Mouse (Mus musculus) midbrain, embryonic 12.5 days (tissue): ENCODE results near the gene Pmepa1. TPM values are rescaled to one million over a fixed set of nuclear protein-coding genes. Genes with fewer than 3 reads are reported as not detected.

Experiments used
- ATAC-seq: fragments of 200-750 bp; cut with Nextera tagmentation; 2 replicates; pipeline ENCODE4 v1.8.0; 2017; ENCODE audit warnings: low read depth, moderate TSS enrichment, moderate library complexity; ENCODE audit not compliant: low FRiP score
- H3K27ac ChIP-seq: fragments of 300-500 bp; sonication (generic); replicated peaks from 2 replicates; pipeline ENCODE4 v1.5.1; 2016; ENCODE audit warnings: mild to moderate bottlenecking
- H3K27me3 ChIP-seq: fragments of 300-500 bp; sonication (generic); 2 replicates; pipeline ENCODE4 v1.6.1; 2016; ENCODE audit warnings: mild to moderate bottlenecking
- H3K36me3 ChIP-seq: fragments of 300-500 bp; sonication (generic); 2 replicates; pipeline ENCODE4 v1.6.1; 2016
- H3K4me1 ChIP-seq: fragments of 300-500 bp; sonication (generic); 2 replicates; pipeline ENCODE4 v1.6.1; 2016
- H3K4me2 ChIP-seq: fragments of 300-500 bp; sonication (generic); replicated peaks from 2 replicates; pipeline ENCODE4 v1.6.1; 2016; ENCODE audit warnings: mild to moderate bottlenecking, moderate library complexity
- H3K4me3 ChIP-seq: fragments of 300-500 bp; sonication (generic); 2 replicates; pipeline ENCODE4 v1.5.1; 2016; ENCODE audit warnings: mild to moderate bottlenecking
- H3K9ac ChIP-seq: fragments of 300-500 bp; sonication (generic); replicated peaks from 2 replicates; pipeline ENCODE4 v1.6.1; 2016; ENCODE audit warnings: mild to moderate bottlenecking, moderate library complexity
- H3K9me3 ChIP-seq: fragments of 300-500 bp; sonication (generic); 2 replicates; pipeline ENCODE4 v1.6.1; 2016; ENCODE audit warnings: mild to moderate bottlenecking
- WGBS: fragments of 180-500 bp; shearing (Covaris S2); methylation state at CpG from one replicate; pipeline ENCODE4 v1.1.7; 2016; 5-methylcytosine and 5-hydroxymethylcytosine counted together
- polyA plus RNA-seq: library from polyadenylated mRNA; unstranded; fragments of >200 nt; fragmentation: Nextera tagmentation; extraction: Ambion mirVana; gene quantifications from 2 replicates; pipeline ENCODE4 v1.2.1, GENCODE M21; 2016

The Pmepa1 gene
- polyA plus RNA-seq, 1 experiment from 2014 or later: 4.6 TPM

DNA sequence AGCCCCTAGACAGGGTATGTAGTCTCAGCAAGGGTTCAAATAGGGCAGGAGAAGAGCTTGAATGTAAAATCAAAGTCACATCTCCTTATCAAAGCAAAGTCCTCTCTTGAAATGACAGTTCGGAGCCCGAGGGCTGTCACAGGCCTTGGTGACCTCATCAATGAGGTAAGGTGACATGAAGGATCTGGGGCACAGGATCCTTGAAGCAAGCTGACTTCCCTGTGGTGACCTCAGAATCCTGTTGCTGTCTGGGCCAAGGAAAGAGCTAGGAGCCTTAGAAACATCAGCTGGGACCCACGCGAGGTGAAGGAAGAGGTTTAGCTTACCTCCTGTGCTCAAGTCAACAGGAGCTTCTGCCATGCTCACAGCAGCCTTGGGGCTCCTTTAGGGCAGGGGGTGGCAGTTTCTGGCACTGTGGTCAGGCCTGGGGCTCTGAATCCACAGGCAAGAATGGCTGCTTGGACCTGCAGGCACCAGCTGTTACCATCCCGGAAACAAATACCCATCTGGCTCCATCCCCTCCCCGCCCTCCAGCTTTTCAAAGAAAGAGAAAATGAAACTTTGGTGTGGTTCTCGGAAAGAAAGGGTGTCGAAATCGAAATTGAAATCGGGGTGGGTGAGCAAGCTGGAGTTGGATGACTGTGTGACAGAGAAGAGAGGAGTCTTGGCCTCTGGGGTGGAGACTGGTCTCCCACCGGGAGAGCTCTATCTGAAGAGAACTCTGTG is 57.8 kb downstream of the Pmepa1 start, which contains the start of gene Zbp1:
TSS of gene Zbp1 (minus strand) at position 508 of the 726 bp plus-strand sequence.
- H3K9me3 ChIP-seq: no peaks in the 10 kb centered on the region
- WGBS: 69% methylated on average over 11 of the region's 11 CpGs
- no peaks in the 10 kb centered on the region for H3K36me3 ChIP-seq
- 0 out of 2 replicates have a peak, but pooled peaks cover 4% of the 10 kb centered on the region for H3K27me3 ChIP-seq
- H3K4me3 ChIP-seq: no peak within 1 kb of the TSS
- H3K4me2 ChIP-seq: no peak within 1 kb of the TSS
- no peak within 1 kb of the TSS for H3K9ac ChIP-seq
- ATAC-seq: no peak
- no peaks in the 10 kb centered on the region for H3K4me1 ChIP-seq
- H3K27ac ChIP-seq: no peak within 1 kb of the TSS

DNA sequence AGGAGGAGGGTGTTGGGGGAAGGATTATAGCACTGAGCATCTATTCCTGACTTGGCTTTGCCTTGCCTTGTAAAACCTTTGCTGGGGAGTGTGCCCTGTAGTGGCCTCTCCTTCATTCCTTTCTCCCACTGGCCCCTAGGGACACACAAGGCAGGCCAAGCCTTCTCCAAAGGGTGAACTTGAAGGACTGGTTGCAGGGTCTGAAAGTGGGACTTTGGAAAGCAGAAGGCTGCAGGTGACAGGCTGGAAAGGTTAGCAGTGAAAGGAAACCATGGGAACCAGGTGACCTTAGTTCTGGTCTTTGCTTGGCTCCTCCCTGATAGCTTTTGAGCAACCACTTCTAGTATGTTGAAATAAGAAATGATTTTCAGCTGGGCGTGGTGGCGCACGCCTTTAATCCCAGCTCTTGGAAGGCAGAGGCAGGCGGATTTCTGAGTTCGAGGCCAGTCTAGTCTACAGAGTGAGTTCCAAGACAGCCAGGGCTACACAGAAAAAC is 58.5 kb downstream of the Pmepa1 start:
- no peak overlapping the region for H3K27ac ChIP-seq
- H3K9ac ChIP-seq: no peak overlapping the region
- WGBS: 93% methylated on average over 5 of the region's 5 CpGs
- no peak overlapping the region for H3K4me2 ChIP-seq
- H3K4me1 ChIP-seq: no peaks in the 10 kb centered on the region
- 0 out of 2 replicates have a peak, but pooled peaks cover 4% of the 10 kb centered on the region for H3K27me3 ChIP-seq
- H3K36me3 ChIP-seq: no peaks in the 10 kb centered on the region
- ATAC-seq: no peak
- no peaks in the 10 kb centered on the region for H3K9me3 ChIP-seq
- H3K4me3 ChIP-seq: no peak overlapping the region

DNA sequence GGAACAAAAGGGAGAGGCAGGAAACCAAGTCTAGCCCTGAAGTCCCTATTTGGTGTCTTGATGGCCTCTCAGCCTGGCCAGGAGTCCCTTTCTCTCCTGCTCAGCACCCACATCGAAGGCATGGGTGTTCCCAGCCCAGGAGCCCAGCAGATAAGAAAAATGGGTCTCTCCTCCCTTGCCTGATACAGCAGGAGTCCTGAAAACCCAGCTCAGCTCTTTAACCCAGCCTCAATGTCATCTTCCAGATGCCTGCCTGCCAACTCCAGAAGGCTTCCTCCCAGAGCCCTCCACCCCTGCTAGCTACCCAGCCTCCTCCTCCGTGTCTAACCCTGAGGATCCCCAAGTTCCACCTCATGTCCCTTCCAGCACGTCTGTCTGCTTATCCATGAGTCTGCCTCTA is 59.1 kb downstream of the Pmepa1 start:
- no peaks in the 10 kb centered on the region for H3K36me3 ChIP-seq
- no peak for ATAC-seq
- no peaks in the 10 kb centered on the region for H3K4me1 ChIP-seq
- 79% methylated on average over 3 of the region's 3 CpGs for WGBS
- 0 out of 2 replicates have a peak, but pooled peaks cover 4% of the 10 kb centered on the region for H3K27me3 ChIP-seq
- no peak overlapping the region for H3K4me3 ChIP-seq
- no peak overlapping the region for H3K27ac ChIP-seq
- H3K4me2 ChIP-seq: no peak overlapping the region
- H3K9ac ChIP-seq: no peak overlapping the region
- no peaks in the 10 kb centered on the region for H3K9me3 ChIP-seq

DNA sequence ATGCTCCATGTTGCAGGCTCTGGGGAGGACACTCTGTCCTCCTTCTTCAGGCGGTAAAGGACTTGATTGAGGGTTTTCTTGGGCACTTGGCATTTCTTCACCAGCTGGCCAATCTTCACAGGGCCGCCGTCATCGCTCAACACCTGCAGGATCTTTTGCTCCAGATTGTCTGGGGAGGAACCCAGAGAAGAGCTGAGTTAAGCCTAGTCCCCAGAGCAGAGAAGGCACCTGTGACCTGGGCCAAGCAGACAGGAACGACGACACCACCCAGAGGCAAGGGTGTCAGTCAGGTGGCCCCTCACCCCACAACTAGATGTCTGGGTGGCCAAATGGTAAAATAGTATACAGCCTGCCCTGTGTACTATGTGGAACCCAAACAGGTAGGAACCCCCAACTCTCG is 59.5 kb downstream of the Pmepa1 start:
- H3K9ac ChIP-seq: no peak overlapping the region
- 0 out of 2 replicates have a peak, but pooled peaks cover 4% of the 10 kb centered on the region for H3K27me3 ChIP-seq
- no peaks in the 10 kb centered on the region for H3K4me1 ChIP-seq
- ATAC-seq: no peak
- H3K9me3 ChIP-seq: no peaks in the 10 kb centered on the region
- WGBS: 88% methylated on average over 7 of the region's 7 CpGs
- no peaks in the 10 kb centered on the region for H3K36me3 ChIP-seq
- no peak overlapping the region for H3K4me3 ChIP-seq
- H3K27ac ChIP-seq: no peak overlapping the region
- no peak overlapping the region for H3K4me2 ChIP-seq

DNA sequence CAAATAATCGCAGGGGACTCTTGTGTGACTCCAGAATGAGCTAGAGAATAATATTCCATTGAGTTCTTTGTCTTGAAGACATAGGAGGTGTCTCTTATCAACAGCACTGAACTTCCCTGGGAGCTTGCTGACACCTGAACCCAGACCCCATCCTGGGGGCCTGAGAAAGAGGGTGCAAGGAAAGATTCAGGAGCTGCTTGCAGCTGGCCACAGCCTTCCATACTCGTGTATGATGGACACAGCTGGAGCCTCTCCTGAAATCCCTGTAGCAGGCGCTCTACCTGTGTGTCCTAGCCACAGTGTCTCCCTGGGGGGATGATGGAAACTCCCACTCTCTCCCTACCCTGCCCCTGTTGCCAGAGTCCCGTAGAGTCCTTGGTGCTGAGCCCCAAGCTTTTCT is 64.1 kb downstream of the Pmepa1 start:
- no peaks in the 10 kb centered on the region for H3K9me3 ChIP-seq
- H3K27ac ChIP-seq: no peak overlapping the region
- no peak overlapping the region for H3K4me3 ChIP-seq
- H3K9ac ChIP-seq: no peak overlapping the region
- H3K4me2 ChIP-seq: no peak overlapping the region
- H3K27me3 ChIP-seq: no peaks in the 10 kb centered on the region
- H3K4me1 ChIP-seq: no peaks in the 10 kb centered on the region
- no peak for ATAC-seq
- WGBS: 78% methylated on average over 4 of the region's 4 CpGs
- no peaks in the 10 kb centered on the region for H3K36me3 ChIP-seq

DNA sequence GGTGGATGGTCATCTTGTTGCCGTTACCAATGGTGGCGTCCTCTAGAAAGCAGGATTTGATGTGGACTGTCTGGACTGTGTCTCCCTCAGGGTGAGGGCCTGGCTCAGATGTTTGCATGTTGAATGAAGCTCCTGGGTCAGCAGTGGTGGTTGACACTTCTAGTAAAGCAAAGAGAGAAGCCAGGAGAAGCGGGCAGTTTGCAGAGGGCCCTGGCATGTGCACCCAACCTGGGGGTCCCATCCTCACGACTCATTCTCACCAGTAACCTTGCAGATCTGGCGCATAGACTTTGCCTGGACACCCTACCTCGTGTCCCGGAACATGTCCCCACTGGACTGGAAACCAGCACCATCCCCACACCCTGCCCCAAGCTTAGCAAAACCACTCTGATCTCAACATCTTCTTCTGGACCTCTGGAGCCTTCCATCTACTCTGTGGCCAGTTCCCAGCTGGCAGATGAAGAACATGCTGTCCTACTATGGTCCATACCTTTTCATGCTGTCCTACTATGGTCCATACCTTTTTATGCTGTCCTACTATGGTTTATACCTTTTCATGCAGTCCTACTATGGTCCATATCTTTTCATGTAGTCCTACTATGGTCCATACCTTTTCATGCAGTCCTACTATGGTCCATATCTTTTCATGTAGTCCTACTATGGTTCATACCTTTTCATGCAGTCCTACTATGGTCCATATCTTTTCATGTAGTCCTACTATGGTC is 67.1 kb downstream of the Pmepa1 start:
- no peak for ATAC-seq
- Histone ChIP-seq H3K4me2 (no peak overlapping the region), H3K27me3 (no peaks in the 10 kb centered on the region), H3K4me1 (no peaks in the 10 kb centered on the region), H3K9ac (no peak overlapping the region), H3K36me3 (no peaks in the 10 kb centered on the region), H3K4me3 (no peak overlapping the region), H3K27ac (no peak overlapping the region), H3K9me3 (no peaks in the 10 kb centered on the region)
- 90% methylated on average over 7 of the region's 7 CpGs for WGBS

DNA sequence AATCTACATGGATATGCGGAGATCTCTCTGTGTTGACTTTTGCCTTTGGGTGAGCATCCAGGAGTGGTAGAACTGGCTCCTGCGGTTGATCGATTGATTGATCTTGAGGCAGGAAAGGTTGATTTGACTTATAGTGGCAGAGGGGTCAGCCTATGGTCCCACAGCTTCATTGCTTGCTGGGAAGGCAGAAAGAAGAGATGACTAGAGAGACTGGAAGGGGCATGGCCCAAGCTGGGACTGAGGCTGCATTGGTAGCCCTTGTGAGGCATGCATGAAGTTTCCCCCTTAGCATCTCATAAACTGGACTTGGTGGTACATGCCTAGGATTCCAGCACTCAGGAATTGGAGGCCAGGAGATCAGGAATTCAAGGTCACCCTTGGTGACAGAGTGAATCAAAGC is 69.3 kb downstream of the Pmepa1 start:
- no peak overlapping the region for H3K4me2 ChIP-seq
- H3K36me3 ChIP-seq: no peaks in the 10 kb centered on the region
- H3K4me3 ChIP-seq: no peak overlapping the region
- H3K27me3 ChIP-seq: no peaks in the 10 kb centered on the region
- H3K9me3 ChIP-seq: no peaks in the 10 kb centered on the region
- no peak overlapping the region for H3K27ac ChIP-seq
- 94% methylated on average over 3 of the region's 3 CpGs for WGBS
- no peak overlapping the region for H3K9ac ChIP-seq
- no peaks in the 10 kb centered on the region for H3K4me1 ChIP-seq
- no peak for ATAC-seq

DNA sequence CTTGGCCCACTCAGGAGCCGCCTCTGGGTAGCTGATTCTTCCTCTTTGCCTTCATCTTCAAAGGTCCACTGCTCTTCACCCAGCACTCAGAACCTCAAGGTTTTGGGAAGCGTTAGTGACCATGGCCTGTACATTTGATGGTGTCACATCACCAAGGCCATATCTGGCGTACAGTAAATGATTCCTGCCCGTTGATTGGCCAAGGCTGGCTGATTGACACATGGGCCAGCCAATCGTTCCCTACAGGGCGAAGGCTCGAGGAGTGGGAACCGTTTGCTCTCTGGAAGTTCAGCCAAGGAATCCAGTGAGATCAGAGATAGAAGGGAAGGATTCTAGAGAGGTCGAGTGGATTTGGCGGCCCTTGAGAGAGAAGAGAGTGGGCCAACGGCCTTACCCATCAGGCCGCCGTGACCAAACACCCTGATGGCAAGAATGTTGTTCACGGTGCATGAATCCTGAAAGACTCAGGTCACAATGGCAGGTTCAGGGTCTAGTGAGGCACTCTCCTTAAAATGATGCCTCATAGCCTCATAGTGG is 70.7 kb downstream of the Pmepa1 start:
- no peak overlapping the region for H3K4me2 ChIP-seq
- H3K9ac ChIP-seq: no peak overlapping the region
- no peak overlapping the region for H3K4me3 ChIP-seq
- no peaks in the 10 kb centered on the region for H3K36me3 ChIP-seq
- WGBS: 90% methylated on average over 14 of the region's 14 CpGs
- H3K4me1 ChIP-seq: no peaks in the 10 kb centered on the region
- no peaks in the 10 kb centered on the region for H3K9me3 ChIP-seq
- no peak overlapping the region for H3K27ac ChIP-seq
- ATAC-seq: no peak
- H3K27me3 ChIP-seq: no peaks in the 10 kb centered on the region

DNA sequence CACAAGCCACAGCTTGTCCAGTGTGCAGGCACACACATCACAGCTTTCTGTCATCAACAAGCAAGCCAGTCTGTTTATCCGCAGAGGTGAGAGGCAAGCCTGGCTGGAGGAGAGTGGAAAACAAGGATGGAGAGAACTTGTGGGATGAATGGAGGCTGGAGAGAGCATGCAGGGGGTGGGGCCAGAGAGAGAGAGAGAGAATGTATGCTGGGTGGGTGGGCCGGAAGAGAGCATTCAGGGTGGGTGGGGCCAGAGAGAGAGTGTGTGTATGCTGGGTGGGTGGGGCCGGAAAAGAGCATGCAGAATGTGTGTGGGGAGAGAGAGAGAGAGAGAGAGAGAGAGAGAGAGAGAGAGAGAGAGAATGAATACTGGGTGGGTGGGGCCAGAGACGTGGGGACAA is 71.7 kb downstream of the Pmepa1 start:
- Histone ChIP-seq H3K9me3 (no peaks in the 10 kb centered on the region), H3K27ac (no peak overlapping the region), H3K27me3 (no peaks in the 10 kb centered on the region), H3K4me3 (no peak overlapping the region), H3K36me3 (no peaks in the 10 kb centered on the region), H3K4me1 (no peaks in the 10 kb centered on the region), H3K9ac (no peak overlapping the region), H3K4me2 (no peak overlapping the region)
- no peak for ATAC-seq
- whole genome bisulfite sequencing: 85% methylated on average over 4 of the region's 4 CpGs

DNA sequence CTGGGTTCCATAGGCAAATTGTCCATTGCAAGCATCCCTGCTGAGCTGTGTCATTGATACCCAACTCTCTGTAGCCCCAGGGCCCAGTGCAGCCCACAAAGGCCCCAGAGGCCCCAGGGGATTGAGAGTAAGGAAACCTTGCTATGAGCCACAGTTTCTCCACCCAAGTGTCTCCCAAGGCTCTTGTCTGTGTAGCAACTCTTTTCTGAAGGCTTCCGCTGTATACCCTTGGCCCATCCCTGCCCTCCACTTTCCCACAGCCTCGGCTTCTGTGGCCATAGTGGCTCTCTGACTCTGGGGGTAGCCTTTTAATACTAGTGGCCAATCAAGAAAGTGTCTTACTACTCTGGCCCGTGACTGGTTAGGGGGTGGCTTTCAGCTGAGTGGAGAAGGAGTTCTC is 72.6 kb downstream of the Pmepa1 start:
- Histone ChIP-seq H3K27me3 (no peaks in the 10 kb centered on the region), H3K4me2 (no peak overlapping the region), H3K4me3 (no peak overlapping the region), H3K36me3 (no peaks in the 10 kb centered on the region), H3K9me3 (no peaks in the 10 kb centered on the region), H3K4me1 (no peaks in the 10 kb centered on the region), H3K9ac (no peak overlapping the region), H3K27ac (no peak overlapping the region)
- ATAC-seq: no peak
- 94% methylated on average over 3 of the region's 3 CpGs for WGBS

DNA sequence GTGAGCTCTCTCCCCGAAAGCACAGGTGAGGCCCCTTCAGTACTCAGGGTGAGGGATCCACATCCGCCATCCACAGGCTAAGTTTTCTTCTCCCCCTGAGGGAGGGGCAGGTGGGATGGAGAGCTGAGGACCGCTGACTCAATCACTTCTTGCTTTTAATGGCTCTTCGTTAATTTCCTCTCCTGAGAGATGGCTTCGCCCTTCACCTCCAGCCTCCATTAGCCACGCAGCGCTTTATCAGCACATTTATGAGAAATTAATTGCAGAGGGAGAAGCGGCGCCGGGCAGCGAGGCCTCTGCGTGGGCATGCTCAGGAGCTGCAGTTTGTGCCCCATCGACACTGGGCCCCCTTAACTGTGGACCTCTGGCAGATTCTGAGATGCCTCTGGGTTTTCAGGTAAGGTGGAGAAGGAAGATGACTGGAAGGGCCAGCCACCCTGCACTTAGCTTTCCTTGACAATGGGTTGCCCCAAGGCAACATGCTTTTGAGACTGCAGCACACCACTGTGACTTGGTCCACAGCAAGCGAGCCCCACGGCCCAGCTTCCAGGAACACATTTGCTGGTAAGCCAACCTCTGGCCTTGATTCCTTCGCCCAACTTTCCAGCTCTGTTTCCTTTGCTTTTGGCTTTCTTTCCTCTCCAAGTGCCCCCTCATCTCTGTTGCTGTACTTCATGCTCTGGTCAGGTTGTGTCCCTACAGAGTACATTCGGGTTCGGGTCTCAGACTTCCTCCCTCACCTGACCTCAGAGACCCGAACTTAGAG is 73.2 kb downstream of the Pmepa1 start:
- Histone ChIP-seq H3K27me3 (no peaks in the 10 kb centered on the region), H3K36me3 (no peaks in the 10 kb centered on the region), H3K9me3 (no peaks in the 10 kb centered on the region), H3K4me3 (no peak overlapping the region), H3K4me2 (no peak overlapping the region), H3K27ac (no peak overlapping the region), H3K9ac (no peak overlapping the region), H3K4me1 (no peaks in the 10 kb centered on the region)
- ATAC-seq: no peak
- WGBS: 86% methylated on average over 19 of the region's 19 CpGs

DNA sequence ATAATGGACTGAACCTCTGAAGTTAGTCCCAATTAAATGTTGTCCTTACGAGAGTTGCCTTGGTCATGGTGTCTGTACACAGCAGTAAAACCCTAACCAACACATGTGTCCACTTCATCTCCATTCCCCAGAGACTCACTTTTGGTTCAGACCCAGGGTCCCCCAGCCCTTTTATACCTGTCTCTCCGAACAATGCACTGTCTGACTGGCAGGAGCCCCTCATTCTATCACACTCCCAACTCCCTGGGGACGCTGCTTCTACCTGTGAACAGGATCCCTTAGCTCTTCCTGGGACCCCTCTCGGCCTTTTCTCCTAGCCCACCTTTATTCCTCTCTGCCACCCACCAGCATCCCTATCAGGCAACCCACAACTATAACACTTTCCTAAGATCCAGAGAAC is 81.5 kb downstream of the Pmepa1 start:
- no peak for ATAC-seq
- no peaks in the 10 kb centered on the region for H3K27me3 ChIP-seq
- H3K4me2 ChIP-seq: no peak overlapping the region
- H3K4me1 ChIP-seq: no peaks in the 10 kb centered on the region
- no peak overlapping the region for H3K4me3 ChIP-seq
- H3K9ac ChIP-seq: no peak overlapping the region
- no peaks in the 10 kb centered on the region for H3K36me3 ChIP-seq
- H3K27ac ChIP-seq: no peak overlapping the region
- 82% methylated on average over 4 of the region's 4 CpGs for WGBS
- H3K9me3 ChIP-seq: no peaks in the 10 kb centered on the region
